Mouse (Mus musculus) liver, adult (tissue): Measurements from ENCODE around the gene Dnajb3.

ENCODE experiments used
- GATA4 ChIP-seq: IDR thresholded peaks from 2 replicates; pipeline ENCODE4 v1.6.1; 2014; ENCODE audit warnings: mild to moderate bottlenecking, low read length; ENCODE audit not compliant: insufficient replicate concordance

Gene Dnajb3

DNA sequence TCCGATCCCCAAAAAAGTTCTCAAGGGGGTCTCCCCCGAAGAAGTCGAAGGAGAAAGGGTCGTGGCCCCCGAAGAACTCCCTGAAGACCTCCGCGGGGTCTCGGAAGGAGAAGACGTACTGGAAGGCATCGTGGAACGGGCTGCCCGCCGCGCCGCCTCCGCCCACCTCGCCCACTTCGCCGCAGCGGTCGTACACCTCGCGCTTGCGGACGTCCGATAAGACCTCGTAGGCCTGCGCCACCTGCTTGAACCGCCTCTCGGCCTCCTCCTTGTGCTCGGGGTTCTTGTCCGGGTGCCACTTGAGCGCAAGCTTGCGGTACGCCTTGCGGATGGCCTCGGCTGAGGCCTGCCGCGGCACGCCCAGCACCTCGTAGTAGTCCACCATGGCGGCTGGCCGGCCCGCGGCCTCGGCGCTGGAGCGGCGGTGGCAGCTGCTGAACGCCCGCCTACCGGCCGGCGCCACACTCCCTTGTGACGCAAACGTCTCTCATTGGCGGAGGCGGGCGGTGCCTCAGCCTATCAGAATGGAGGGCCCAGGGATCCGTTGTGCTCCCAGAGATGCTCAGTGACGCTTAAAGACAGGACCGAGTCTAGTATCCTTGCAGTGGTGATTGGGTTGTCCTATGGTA is at the start of gene Dnajb3:
TSS of gene Dnajb3 (minus strand) at position 489 of the 629 bp plus-strand sequence.
- no peak for TF ChIP-seq GATA4

GRCm38 (mm10) chr1:88254793-88255465 is 49.3 kb upstream of the Dnajb3 start:
- TF ChIP-seq GATA4: no peak

GRCm38 (mm10) chr1:88253540-88253939 is 48.0 kb upstream of the Dnajb3 start:
- TF ChIP-seq GATA4: no peak

GRCm38 (mm10) chr1:88253106-88253505 is 47.5 kb upstream of the Dnajb3 start:
- TF ChIP-seq GATA4: no peak

DNA sequence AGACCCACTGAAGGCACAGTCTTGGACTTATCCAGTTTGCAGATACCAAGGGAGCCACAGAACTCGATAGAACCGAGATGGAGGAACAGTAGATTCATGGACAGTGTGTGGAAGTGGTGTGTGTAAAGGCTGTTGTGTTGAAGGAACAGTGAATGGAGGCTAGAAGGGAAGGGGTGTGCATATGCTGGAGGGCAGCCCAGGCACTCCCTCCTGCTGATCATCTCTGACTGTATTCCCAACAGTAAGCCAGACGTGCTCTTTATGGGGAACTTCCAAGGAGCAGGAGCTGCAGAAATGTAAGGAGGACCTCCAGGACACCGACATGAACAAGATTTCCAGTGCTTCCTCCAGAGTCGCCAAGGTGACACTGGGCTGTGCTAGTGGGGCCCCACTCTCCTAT is 44.4 kb upstream of the Dnajb3 start:
- no peak for TF ChIP-seq GATA4

DNA sequence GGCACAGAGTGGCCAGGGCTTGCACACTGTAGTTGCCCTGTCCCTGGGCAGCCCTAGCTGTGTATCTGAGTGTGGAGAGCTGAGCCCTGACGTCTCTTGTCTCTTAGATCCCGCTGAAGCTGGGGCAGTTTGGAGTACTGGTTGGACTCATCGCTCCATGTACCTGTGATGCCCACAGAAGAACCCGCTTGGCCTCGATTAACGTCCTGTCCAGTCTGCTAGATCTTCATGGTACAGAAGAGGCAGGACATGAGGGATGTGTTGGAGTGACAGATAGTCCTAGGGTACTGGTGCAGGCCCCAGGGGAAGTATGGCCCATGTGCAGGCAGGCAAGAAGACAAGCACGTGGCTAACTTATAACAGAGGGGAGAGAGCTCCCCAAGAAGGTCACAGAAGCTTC is 44.0 kb upstream of the Dnajb3 start:
- no peak for TF ChIP-seq GATA4

GRCm38 (mm10) chr1:88248658-88249057 is 43.1 kb upstream of the Dnajb3 start:
- no peak for TF ChIP-seq GATA4

- TF ChIP-seq GATA4: no peak
These were observed 42.1 kb upstream of the Dnajb3 start for GRCm38 (mm10) chr1:88247660-88248059.

DNA sequence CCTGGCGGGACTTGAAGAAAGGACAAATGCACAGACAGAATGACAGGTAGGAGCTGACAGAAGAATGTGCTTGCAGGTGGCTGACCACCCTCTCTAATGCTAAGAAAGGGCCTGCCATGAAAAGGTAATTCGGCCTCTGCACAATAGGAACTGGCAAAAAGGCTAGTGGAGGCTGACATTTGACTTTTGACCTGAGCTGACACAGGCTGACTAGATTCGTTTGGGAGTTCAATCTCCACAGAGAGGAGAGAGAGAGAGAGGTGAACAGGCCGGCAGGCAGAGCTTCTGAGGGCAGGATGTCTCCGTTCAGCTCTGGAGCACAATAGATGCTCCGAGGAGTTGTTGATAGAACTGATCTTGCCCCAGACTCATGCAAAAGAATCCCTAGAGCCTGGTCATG is 40.8 kb upstream of the Dnajb3 start:
- TF ChIP-seq GATA4: no peak

GRCm38 (mm10) chr1:88245881-88246280 is 40.3 kb upstream of the Dnajb3 start:
- no peak for TF ChIP-seq GATA4

GRCm38 (mm10) chr1:88243861-88244260 is 38.3 kb upstream of the Dnajb3 start:
- TF ChIP-seq GATA4: no peak

DNA sequence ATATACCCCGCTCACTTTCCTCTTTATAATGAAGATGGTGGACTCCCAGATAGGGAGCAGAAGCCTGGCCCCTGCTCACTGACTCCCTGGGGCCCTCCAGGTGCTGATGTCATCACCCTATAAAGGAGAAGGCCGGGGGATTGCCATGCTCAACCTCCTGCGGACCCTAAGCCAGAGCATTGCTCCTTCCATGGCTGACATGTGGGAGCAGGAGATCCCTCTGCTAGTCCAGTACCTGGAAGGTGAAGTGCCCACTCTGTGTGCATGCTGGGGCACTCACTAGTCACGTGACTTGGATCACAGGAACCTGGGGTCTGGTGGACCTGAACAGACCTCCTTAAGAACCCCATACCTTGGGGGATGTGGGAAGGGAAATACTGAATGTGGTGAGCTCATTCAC is 35.0 kb upstream of the Dnajb3 start:
- no peak for TF ChIP-seq GATA4

DNA sequence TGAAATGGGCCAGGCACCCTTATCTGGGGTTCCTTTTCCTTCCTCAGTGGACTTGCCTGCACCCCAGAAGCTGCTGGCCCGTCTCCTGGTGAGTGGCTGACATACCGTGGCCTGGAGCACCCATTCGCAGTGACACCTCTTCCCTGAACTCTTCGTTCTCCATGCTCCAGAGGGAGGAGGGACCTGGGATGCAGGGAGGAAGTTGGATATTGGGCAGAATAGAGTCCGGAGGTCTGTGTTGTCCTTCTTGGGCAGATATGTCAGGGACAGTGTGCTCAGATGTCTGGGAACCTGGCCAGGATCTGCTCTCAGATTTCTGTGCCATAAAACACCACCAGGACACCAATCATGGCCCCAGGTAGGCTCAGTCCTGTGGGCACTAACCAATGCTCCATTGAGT is 34.5 kb upstream of the Dnajb3 start:
- TF ChIP-seq GATA4: no peak

DNA sequence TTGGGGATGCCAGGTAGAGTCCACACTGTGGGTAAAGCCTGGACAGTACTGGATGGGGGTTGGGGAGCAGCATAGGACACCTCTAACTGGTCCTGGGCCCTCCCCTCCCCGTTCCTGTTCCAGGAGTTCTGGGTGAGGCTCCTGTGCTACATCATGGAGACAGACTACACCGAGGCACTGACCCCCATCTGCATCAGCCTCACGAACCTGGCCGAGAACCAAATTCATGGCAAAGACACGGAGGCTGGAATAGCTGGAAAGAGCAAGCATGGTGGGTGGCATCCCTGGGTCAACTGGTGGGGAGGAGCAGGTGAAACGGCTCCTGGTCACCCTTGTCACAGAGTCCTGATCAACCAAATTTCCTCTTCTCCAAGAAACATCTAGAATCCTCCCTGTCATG is 33.2 kb upstream of the Dnajb3 start:
- TF ChIP-seq GATA4: no peak

DNA sequence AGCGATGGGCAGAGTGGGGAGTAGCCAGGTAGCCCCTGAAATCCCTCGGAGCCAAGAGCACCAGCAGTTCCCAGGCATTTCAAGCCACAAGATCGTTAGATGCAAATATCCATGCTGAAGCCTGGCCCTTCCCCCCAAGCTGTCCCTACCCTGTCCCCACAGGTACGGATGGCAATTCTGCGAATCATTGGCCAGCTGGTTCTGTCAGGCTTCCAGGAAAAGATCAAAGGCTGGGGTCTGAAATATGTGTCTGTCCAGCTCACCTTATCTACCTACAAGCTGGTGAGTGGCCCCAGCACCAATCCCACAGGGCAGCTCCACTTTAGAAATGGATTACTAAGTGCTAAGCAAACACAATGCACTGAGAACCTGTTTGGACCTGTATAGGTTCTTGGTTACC is 31.7 kb upstream of the Dnajb3 start:
- TF ChIP-seq GATA4: no peak

- no peak for TF ChIP-seq GATA4
These were observed 30.4 kb upstream of the Dnajb3 start for GRCm38 (mm10) chr1:88235894-88236415.

DNA sequence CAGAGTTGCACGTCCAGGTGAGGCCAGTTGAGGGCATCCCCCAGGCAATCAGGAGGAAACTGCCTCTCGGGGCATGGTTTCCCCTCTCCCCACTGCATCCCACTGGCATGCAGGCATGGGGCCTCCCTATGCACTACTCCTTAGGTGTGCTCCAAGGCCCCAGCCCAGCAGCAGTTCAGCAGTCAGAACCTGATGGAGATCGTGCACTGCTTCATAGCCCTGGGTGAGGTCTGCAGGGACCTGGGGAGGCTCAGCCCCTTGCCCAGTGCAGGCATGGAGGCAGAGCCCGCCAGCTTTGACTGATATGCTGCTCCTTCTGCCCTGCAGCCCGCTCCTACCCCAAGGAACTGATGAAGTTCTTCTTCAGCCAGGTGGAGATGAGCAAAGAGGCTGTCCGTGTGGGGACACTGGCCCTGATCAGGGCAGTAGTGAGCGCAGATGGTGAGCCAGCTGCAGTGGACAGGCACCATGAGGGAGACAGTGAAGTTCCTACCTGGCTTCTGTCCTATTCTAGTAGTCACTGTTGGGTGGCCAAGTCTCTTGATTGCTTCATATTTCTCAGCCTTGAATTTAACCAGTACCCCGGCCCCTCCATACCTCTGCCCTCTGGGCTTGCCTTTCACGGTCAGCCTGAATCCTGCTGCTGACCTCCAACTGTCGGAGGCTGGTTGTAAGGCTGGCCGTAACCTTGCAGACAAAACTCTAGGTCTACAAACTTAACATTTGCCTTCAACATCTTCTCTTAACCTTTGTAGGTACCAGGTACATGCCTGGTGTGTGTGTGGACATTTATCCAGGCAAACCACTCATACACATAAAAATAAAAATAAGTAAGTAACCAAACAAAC is 29.7 kb upstream of the Dnajb3 start:
- TF ChIP-seq GATA4: no peak

GRCm38 (mm10) chr1:88234646-88235045 is 29.1 kb upstream of the Dnajb3 start:
- no peak for TF ChIP-seq GATA4
